Mouse (Mus musculus): ENCODE results near the gene Mast2.

DNA sequence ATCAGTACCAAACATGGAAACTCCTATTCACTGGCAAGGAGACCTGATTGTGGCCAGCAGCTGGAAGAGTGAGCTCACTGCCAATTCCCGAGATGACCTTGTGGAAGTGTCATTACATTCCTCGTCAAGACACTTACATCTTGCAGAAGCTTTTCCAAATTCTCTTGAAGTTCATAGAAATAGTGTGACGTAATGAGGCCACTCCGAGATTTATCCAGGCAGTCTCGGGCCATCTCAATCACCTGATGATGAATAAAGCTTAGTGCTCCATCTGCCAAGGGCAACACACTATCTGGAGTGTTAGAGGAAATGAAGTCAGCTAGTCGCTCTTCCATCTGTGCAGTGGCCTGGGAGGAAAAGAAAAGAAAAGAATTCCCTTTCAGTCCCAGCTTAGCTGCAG lies 141.9 kb downstream of the Mast2 start:
- TF ChIP-seq CTCF (conservative IDR thresholded peaks at IDR 0.05 in 1 of 2, IDR thresholded peaks at IDR 0.05 in 1 of 2; ENCODE audit: low read depth in 2 of 2, low read length in 2 of 2): no peak
- TF ChIP-seq MYC (IDR thresholded peaks at IDR 0.05; ENCODE audit: low read depth, low read length): no peak
- no peak for TF ChIP-seq CHD2 (IDR thresholded peaks at IDR 0.05; ENCODE audit: low read length)
- no peak for TF ChIP-seq POLR2A (IDR thresholded peaks at IDR 0.05; ENCODE audit: low read depth, low read length)
- no peak for TF ChIP-seq ETS1 (conservative IDR thresholded peaks at IDR 0.05; ENCODE audit: low read depth, low read length)
- no peak for TF ChIP-seq ELF1 (IDR thresholded peaks at IDR 0.05; ENCODE audit: low read depth, low read length)
- no peak for TF ChIP-seq EP300 (IDR thresholded peaks at IDR 0.05; ENCODE audit: low read length)

Measured in CH12.LX (cell line).